Mouse (Mus musculus): ENCODE measurements around the gene Shpk. TPM values are rescaled to one million over a fixed set of nuclear protein-coding genes. Genes with fewer than 3 reads are reported as not detected.

The Shpk gene
- polyA plus RNA-seq, 1 experiment from 2014 or later: 2.7 TPM

GRCm38 (mm10) chr11:73260457-73260856 lies 61.2 kb downstream of the Shpk start:
- H3K4me3 ChIP-seq (ENCODE audit: low read depth, low read length): no peak overlapping the region
- no peaks in the 10 kb centered on the region for H3K4me1 ChIP-seq (replicated peaks; ENCODE audit: control insufficient read depth, insufficient read depth, low read length)
- no peak overlapping the region for H3K27ac ChIP-seq (ENCODE audit: low read depth, low read length)
- no peak overlapping the region for H3K4me2 ChIP-seq
- H3K27me3 ChIP-seq (replicated peaks; ENCODE audit: control insufficient read depth, insufficient read depth, low read length): no peaks in the 10 kb centered on the region
- DNase-seq (ENCODE audit: low spot score) (no peak), ATAC-seq (replicated peaks; ENCODE audit: low FRiP score) (no peak)
- no peak overlapping the region for H3K9ac ChIP-seq (ENCODE audit: low read depth, low read length)
- H3K9me3 ChIP-seq (ENCODE audit: control insufficient read depth, low read length): no peaks in the 10 kb centered on the region
- WGBS: 65% methylated on average over 3 of the region's 3 CpGs
- no peaks in the 10 kb centered on the region for H3K36me3 ChIP-seq (ENCODE audit: control insufficient read depth, insufficient read depth, low read length)

GRCm38 (mm10) chr11:73261385-73261784 lies 62.1 kb downstream of the Shpk start:
- Histone ChIP-seq H3K27ac (ENCODE audit: low read depth, low read length) (no peak overlapping the region), H3K27me3 (replicated peaks; ENCODE audit: control insufficient read depth, insufficient read depth, low read length) (no peaks in the 10 kb centered on the region), H3K4me1 (replicated peaks; ENCODE audit: control insufficient read depth, insufficient read depth, low read length) (no peaks in the 10 kb centered on the region), H3K9ac (ENCODE audit: low read depth, low read length) (no peak overlapping the region), H3K36me3 (ENCODE audit: control insufficient read depth, insufficient read depth, low read length) (no peaks in the 10 kb centered on the region), H3K4me2 (no peak overlapping the region), H3K4me3 (ENCODE audit: low read depth, low read length) (no peak overlapping the region), H3K9me3 (ENCODE audit: control insufficient read depth, low read length) (no peaks in the 10 kb centered on the region)
- WGBS: 83% methylated on average over 1 of the region's 1 CpGs
- DNase-seq (ENCODE audit: low spot score): no peak
- no peak for ATAC-seq (replicated peaks; ENCODE audit: low FRiP score)

GRCm38 (mm10) chr11:73267267-73267666 lies 68.0 kb downstream of the Shpk start, which contains the start of gene Trpv3:
Trpv3 (plus strand) TSS chr11:73267388.
- Histone ChIP-seq H3K4me3 (ENCODE audit: low read depth, low read length) (no peak within 1 kb of the TSS), H3K27me3 (replicated peaks; ENCODE audit: control insufficient read depth, insufficient read depth, low read length) (no peaks in the 10 kb centered on the region), H3K36me3 (ENCODE audit: control insufficient read depth, insufficient read depth, low read length) (no peaks in the 10 kb centered on the region), H3K4me1 (replicated peaks; ENCODE audit: control insufficient read depth, insufficient read depth, low read length) (no peaks in the 10 kb centered on the region), H3K4me2 (no peak within 1 kb of the TSS), H3K9ac (ENCODE audit: low read depth, low read length) (no peak within 1 kb of the TSS), H3K27ac (ENCODE audit: low read depth, low read length) (no peak within 1 kb of the TSS), H3K9me3 (ENCODE audit: control insufficient read depth, low read length) (no peaks in the 10 kb centered on the region)
- DNase-seq (ENCODE audit: low spot score) (no peak), ATAC-seq (replicated peaks; ENCODE audit: low FRiP score) (no peak)
- WGBS: 76% methylated on average over 7 of the region's 7 CpGs

Other genes starting within 250 kb of the Shpk start
- gene Atp2a3, start 238.3 kb upstream of the Shpk start, polyA plus RNA-seq (2014; fragmentation: Nextera tagmentation; extraction: Ambion mirVana): 23.5 and 25.9 TPM in 2 replicates
- 17.6 and 18.8 TPM in 2 replicates for gene P2rx1, start 200.4 kb upstream of the Shpk start, polyA plus RNA-seq (2014; fragmentation: Nextera tagmentation; extraction: Ambion mirVana)
- gene Camkk1, start 180.5 kb upstream of the Shpk start, polyA plus RNA-seq (2014; fragmentation: Nextera tagmentation; extraction: Ambion mirVana): 2.6 and 3.0 TPM in 2 replicates
- gene Ncbp3, start 151.7 kb upstream of the Shpk start, polyA plus RNA-seq (2014; fragmentation: Nextera tagmentation; extraction: Ambion mirVana): 11.1 and 11.8 TPM in 2 replicates
- gene Itgae, start 108.9 kb upstream of the Shpk start, polyA plus RNA-seq (2014; fragmentation: Nextera tagmentation; extraction: Ambion mirVana): 0.43 and 0.60 TPM in 2 replicates
- gene Haspin, start 61.2 kb upstream of the Shpk start, polyA plus RNA-seq (2014; fragmentation: Nextera tagmentation; extraction: Ambion mirVana): 24.2 and 25.1 TPM in 2 replicates
- gene P2rx5, start 39.0 kb upstream of the Shpk start, polyA plus RNA-seq (2014; fragmentation: Nextera tagmentation; extraction: Ambion mirVana): 0.62 and 0.68 TPM in 2 replicates
- 145 and 148 TPM in 2 replicates for gene Emc6, start 22.4 kb upstream of the Shpk start, polyA plus RNA-seq (2014; fragmentation: Nextera tagmentation; extraction: Ambion mirVana)
- 81.1 and 85.3 TPM in 2 replicates for gene Tax1bp3, start 22.4 kb upstream of the Shpk start, polyA plus RNA-seq (2014; fragmentation: Nextera tagmentation; extraction: Ambion mirVana)
- 11.7 and 12.3 TPM in 2 replicates for gene Ctns, start 418 bp upstream of the Shpk start, polyA plus RNA-seq (2014; fragmentation: Nextera tagmentation; extraction: Ambion mirVana)
- not detected in 2 replicates for gene Trpv1, start 34.8 kb downstream of the Shpk start, polyA plus RNA-seq (2014; fragmentation: Nextera tagmentation; extraction: Ambion mirVana)
- 0.04 TPM in 1 of 2 replicates, not detected in the other for gene Trpv3, start 67.9 kb downstream of the Shpk start, polyA plus RNA-seq (2014; fragmentation: Nextera tagmentation; extraction: Ambion mirVana)
- gene Aspa, start 130.1 kb downstream of the Shpk start, polyA plus RNA-seq (2014; fragmentation: Nextera tagmentation; extraction: Ambion mirVana): 0.82 and 2.1 TPM in 2 replicates
- not detected in 2 replicates for gene Gm49340, start 130.3 kb downstream of the Shpk start, polyA plus RNA-seq (2014; fragmentation: Nextera tagmentation; extraction: Ambion mirVana)
- gene Spata22, start 130.3 kb downstream of the Shpk start, polyA plus RNA-seq (2014; fragmentation: Nextera tagmentation; extraction: Ambion mirVana): 0.32 TPM in 1 of 2 replicates, not detected in the other
- 0.16 TPM in 1 of 2 replicates, not detected in the other for gene Olfr20, start 151.3 kb downstream of the Shpk start, polyA plus RNA-seq (2014; fragmentation: Nextera tagmentation; extraction: Ambion mirVana)
- gene Olfr376, start 171.8 kb downstream of the Shpk start, polyA plus RNA-seq (2014; fragmentation: Nextera tagmentation; extraction: Ambion mirVana): not detected in 2 replicates
- gene Olfr1, start 200.2 kb downstream of the Shpk start, polyA plus RNA-seq (2014; fragmentation: Nextera tagmentation; extraction: Ambion mirVana): not detected in 2 replicates
- gene Olfr378, start 229.0 kb downstream of the Shpk start, polyA plus RNA-seq (2014; fragmentation: Nextera tagmentation; extraction: Ambion mirVana): not detected in 2 replicates

All from liver, embryonic 11.5 days (tissue).